Mouse (Mus musculus): Measurements from ENCODE around the gene Gm11273. TPM values are rescaled to one million over a fixed set of nuclear protein-coding genes. Genes with fewer than 3 reads are reported as not detected.

The Gm11273 gene
- polyA plus RNA-seq, 1 experiment, result not detected

DNA sequence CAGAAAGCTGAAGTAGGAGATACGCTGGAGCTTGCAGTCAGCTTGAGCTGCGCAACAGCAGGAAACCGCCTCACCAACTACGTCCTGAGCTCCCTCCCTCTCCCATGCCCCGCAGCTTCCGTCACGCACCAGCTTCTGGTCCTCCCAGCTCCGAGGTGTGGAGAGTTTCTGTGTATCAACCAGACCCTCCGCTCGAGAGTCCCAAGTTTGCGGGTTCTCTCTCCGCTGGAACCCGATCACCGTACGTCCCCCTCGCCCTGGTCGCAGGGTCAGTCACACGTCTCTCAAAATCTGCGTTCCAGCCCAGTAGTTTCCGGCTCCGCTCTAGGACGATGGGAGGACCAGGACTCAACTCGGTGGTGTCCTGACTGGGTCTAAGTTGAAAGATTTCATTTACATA lies 47.8 kb downstream of the Gm11273 start, which contains the start of gene Zscan26:
Zscan26 (minus strand) TSS at position 282 of the 400 bp plus-strand sequence.
- TF ChIP-seq POLR2A (IDR thresholded peaks at IDR 0.05; ENCODE audit: low read depth, low read length) (peak; percentile 85), CTCF (IDR thresholded peaks at IDR 0.05; ENCODE audit: borderline replicate concordance, insufficient read depth, low read length) (no peak)
- Histone ChIP-seq H3K4me1 (ENCODE audit: control insufficient read depth, insufficient read depth, low read length) (no peaks in the 10 kb centered on the region), H3K4me3 (ENCODE audit: insufficient read depth, low read length) (peak within 1 kb of the TSS; percentile 79), H3K27ac (ENCODE audit: insufficient read depth, low read length) (peak within 1 kb of the TSS; percentile 48)

GRCm38 (mm10) chr13:21453042-21453441 lies 48.2 kb downstream of the Gm11273 start:
- Histone ChIP-seq H3K27ac (ENCODE audit: insufficient read depth, low read length) (peak overlapping the region; percentile 48; the same call in 1 of the 2 replicates), H3K4me1 (ENCODE audit: control insufficient read depth, insufficient read depth, low read length) (no peaks in the 10 kb centered on the region), H3K4me3 (ENCODE audit: insufficient read depth, low read length) (peak overlapping the region; percentile 79)
- TF ChIP-seq POLR2A (IDR thresholded peaks at IDR 0.05; ENCODE audit: low read depth, low read length) (no peak), CTCF (IDR thresholded peaks at IDR 0.05; ENCODE audit: borderline replicate concordance, insufficient read depth, low read length) (no peak)

Other genes with a start within 250 kb of the Gm11273 start
- gene Gpx5, start 208.7 kb downstream of the Gm11273 start, polyA plus RNA-seq (2011; ENCODE audit: insufficient read length, low read depth, missing spikeins), result not detected in 2 replicates
- not detected in 2 replicates for gene Gpx6, start 189.3 kb downstream of the Gm11273 start, polyA plus RNA-seq (2011; ENCODE audit: insufficient read length, low read depth, missing spikeins)
- not detected in 2 replicates for gene Olfr1367, start 154.5 kb downstream of the Gm11273 start, polyA plus RNA-seq (2011; ENCODE audit: insufficient read length, low read depth, missing spikeins)
- 6.2 and 8.7 TPM in 2 replicates for gene Zscan12, start 138.6 kb downstream of the Gm11273 start, polyA plus RNA-seq (2011; ENCODE audit: insufficient read length, low read depth, missing spikeins)
- gene Zkscan3, start 98.7 kb downstream of the Gm11273 start, polyA plus RNA-seq (2011; ENCODE audit: insufficient read length, low read depth, missing spikeins), result 52.5 and 60.7 TPM in 2 replicates
- gene Pgbd1, start 60.4 kb downstream of the Gm11273 start, polyA plus RNA-seq (2011; ENCODE audit: insufficient read length, low read depth, missing spikeins), result 0.77 and 0.92 TPM in 2 replicates
- 28.1 and 38.0 TPM in 2 replicates for gene Zscan26, start 47.7 kb downstream of the Gm11273 start, polyA plus RNA-seq (2011; ENCODE audit: insufficient read length, low read depth, missing spikeins)
- 0.78 and 1.4 TPM in 2 replicates for gene Nkapl, start 32.9 kb downstream of the Gm11273 start, polyA plus RNA-seq (2011; ENCODE audit: insufficient read length, low read depth, missing spikeins)
- 0.58 and 1.0 TPM in 2 replicates for gene Zkscan4, start 22.5 kb downstream of the Gm11273 start, polyA plus RNA-seq (2011; ENCODE audit: insufficient read length, low read depth, missing spikeins)
- not detected in 2 replicates for gene Gm10065, start 22.0 kb downstream of the Gm11273 start, polyA plus RNA-seq (2011; ENCODE audit: insufficient read length, low read depth, missing spikeins)
- gene AK157302, start 6.2 kb downstream of the Gm11273 start, polyA plus RNA-seq (2011; ENCODE audit: insufficient read length, low read depth, missing spikeins), result 0.40 and 0.73 TPM in 2 replicates
- 12.3 and 15.2 TPM in 2 replicates for gene Zkscan8, start 29.7 kb upstream of the Gm11273 start, polyA plus RNA-seq (2011; ENCODE audit: insufficient read length, low read depth, missing spikeins)
- not detected in 2 replicates for gene Olfr1366, start 41.4 kb upstream of the Gm11273 start, polyA plus RNA-seq (2011; ENCODE audit: insufficient read length, low read depth, missing spikeins)
- 0.12 and 0.44 TPM in 2 replicates for gene Olfr1535, start 58.5 kb upstream of the Gm11273 start, polyA plus RNA-seq (2011; ENCODE audit: insufficient read length, low read depth, missing spikeins)
- not detected in 2 replicates for gene Olfr1364, start 80.3 kb upstream of the Gm11273 start, polyA plus RNA-seq (2011; ENCODE audit: insufficient read length, low read depth, missing spikeins)
- gene Olfr1362, start 112.6 kb upstream of the Gm11273 start, polyA plus RNA-seq (2011; ENCODE audit: insufficient read length, low read depth, missing spikeins), result not detected in 2 replicates
- not detected in 2 replicates for gene Olfr11, start 141.1 kb upstream of the Gm11273 start, polyA plus RNA-seq (2011; ENCODE audit: insufficient read length, low read depth, missing spikeins)
- not detected in 2 replicates for gene Olfr1361, start 162.0 kb upstream of the Gm11273 start, polyA plus RNA-seq (2011; ENCODE audit: insufficient read length, low read depth, missing spikeins)
- gene Olfr1360, start 176.0 kb upstream of the Gm11273 start, polyA plus RNA-seq (2011; ENCODE audit: insufficient read length, low read depth, missing spikeins), result not detected in 2 replicates
- not detected in 2 replicates for gene Olfr1359, start 196.7 kb upstream of the Gm11273 start, polyA plus RNA-seq (2011; ENCODE audit: insufficient read length, low read depth, missing spikeins)
- gene Hist1h2bl, start 214.7 kb upstream of the Gm11273 start, polyA plus RNA-seq (2011; ENCODE audit: insufficient read length, low read depth, missing spikeins), result 3.5 TPM in 1 of 2 replicates, not detected in the other
- 5.0 TPM in 1 of 2 replicates, not detected in the other for gene Hist1h2ai, start 215.0 kb upstream of the Gm11273 start, polyA plus RNA-seq (2011; ENCODE audit: insufficient read length, low read depth, missing spikeins)
- 3.4 TPM in 1 of 2 replicates, not detected in the other for gene Hist1h3h, start 216.2 kb upstream of the Gm11273 start, polyA plus RNA-seq (2011; ENCODE audit: insufficient read length, low read depth, missing spikeins)
- gene Hist1h2bm, start 220.6 kb upstream of the Gm11273 start, polyA plus RNA-seq (2011; ENCODE audit: insufficient read length, low read depth, missing spikeins), result 5.5 and 9.1 TPM in 2 replicates
- gene Hist1h4j, start 233.6 kb upstream of the Gm11273 start, polyA plus RNA-seq (2011; ENCODE audit: insufficient read length, low read depth, missing spikeins), result 2.6 and 4.1 TPM in 2 replicates
- gene Hist1h4k, start 249.1 kb upstream of the Gm11273 start, polyA plus RNA-seq (2011; ENCODE audit: insufficient read length, low read depth, missing spikeins), result 1.9 and 7.3 TPM in 2 replicates

Measured in embryonic fibroblast, embryonic 13.5 days (primary cell).